Mouse (Mus musculus) spleen, postnatal 14 days (tissue): ENCODE results near the gene Pip4k2a.
"Not testable (repeated sequence)": the region's sequence is repeated elsewhere in the genome, so short reads cannot be mapped to it uniquely, and the experiment has no call there.

Source experiments
- DNase-seq, 2 experiments: peaks; one replicate each; pipeline ENCODE4 v3.0.0; 2021 to 2022; ENCODE audit warnings: low spot score in 2 of 2

Pip4k2a gene

GRCm38 (mm10) chr2:18897742-18898256 lies 100.1 kb downstream of the Pip4k2a start:
- no peak for DNase-seq

GRCm38 (mm10) chr2:18896015-18896414 lies 101.9 kb downstream of the Pip4k2a start:
- no peak for DNase-seq

- DNase-seq, result not testable (repeated sequence)
These were observed 104.6 kb downstream of the Pip4k2a start for GRCm38 (mm10) chr2:18893336-18893735.

- no peak for DNase-seq
These were observed 105.9 kb downstream of the Pip4k2a start for GRCm38 (mm10) chr2:18891991-18892537.

- no peak for DNase-seq
These were observed 107.5 kb downstream of the Pip4k2a start for GRCm38 (mm10) chr2:18890227-18891001.

GRCm38 (mm10) chr2:18884277-18884676 lies 113.6 kb downstream of the Pip4k2a start:
- DNase-seq, result no peak

GRCm38 (mm10) chr2:18874626-18875025 lies 123.3 kb downstream of the Pip4k2a start:
- no peak for DNase-seq

GRCm38 (mm10) chr2:18874063-18874462 lies 123.9 kb downstream of the Pip4k2a start:
- no peak for DNase-seq

GRCm38 (mm10) chr2:18873440-18873839 lies 124.5 kb downstream of the Pip4k2a start:
- no peak for DNase-seq

- peak; percentile 65 to 81 for DNase-seq
These were observed 125.1 kb downstream of the Pip4k2a start for GRCm38 (mm10) chr2:18872797-18873196.

- no peak for DNase-seq
These were observed 126.8 kb downstream of the Pip4k2a start for GRCm38 (mm10) chr2:18871087-18871486.

- DNase-seq, result no peak
These were observed 130.9 kb downstream of the Pip4k2a start for GRCm38 (mm10) chr2:18867069-18867468.

GRCm38 (mm10) chr2:18864719-18865118 lies 133.2 kb downstream of the Pip4k2a start:
- no peak for DNase-seq

- DNase-seq, result no peak
These were observed 136.2 kb downstream of the Pip4k2a start for GRCm38 (mm10) chr2:18861607-18862158.

GRCm38 (mm10) chr2:18860686-18861085 lies 137.2 kb downstream of the Pip4k2a start:
- DNase-seq, result no peak

GRCm38 (mm10) chr2:18857952-18858351 lies 140.0 kb downstream of the Pip4k2a start:
- no peak for DNase-seq

GRCm38 (mm10) chr2:18856461-18856860 lies 141.5 kb downstream of the Pip4k2a start:
- DNase-seq, result no peak

GRCm38 (mm10) chr2:18855246-18855645 lies 142.7 kb downstream of the Pip4k2a start:
- DNase-seq, result no peak

- DNase-seq, result no peak
These were observed 144.6 kb downstream of the Pip4k2a start for GRCm38 (mm10) chr2:18853345-18853744.

GRCm38 (mm10) chr2:18850657-18851056 lies 147.3 kb downstream of the Pip4k2a start:
- no peak for DNase-seq

GRCm38 (mm10) chr2:18848074-18848629 lies 149.8 kb downstream of the Pip4k2a start:
- DNase-seq, result no peak

- DNase-seq, result no peak
These were observed 155.4 kb downstream of the Pip4k2a start for GRCm38 (mm10) chr2:18842527-18842926.

- no peak for DNase-seq
These were observed 156.9 kb downstream of the Pip4k2a start for GRCm38 (mm10) chr2:18841051-18841450.
